Mouse (Mus musculus) Patski (cell line): ENCODE data around the gene Prr36. TPM values are rescaled to one million over a fixed set of nuclear protein-coding genes. Genes with fewer than 3 reads are reported as not detected.

Experiments used
- ATAC-seq: fragments of 100-300 bp; one replicate; pipeline ENCODE4 v1.8.0; 2021
- CTCF ChIA-PET: fragments of 350-600 bp; sonication (Branson Sonifier 250); formaldehyde crosslinking; loops from one replicate; lab custom pipeline; 2022; ENCODE audit warnings: inconsistent platforms; lab: Charles Lee
- POLR2A ChIA-PET: fragments of 350-600 bp; sonication (Branson Sonifier 250); formaldehyde crosslinking; loops from one replicate; lab custom pipeline; 2022; ENCODE audit warnings: antibody characterized with exemption, inconsistent platforms; lab: Charles Lee
- DNase-seq: peaks from one replicate; pipeline ENCODE4 v3.0.0-alpha.2; 2011; ENCODE audit warnings: low read depth, low spot score
- H3K27me3 ChIP-seq: fragments of 371-371 bp; one replicate; pipeline ENCODE4 v1.5.1; 2021
- CTCF ChIP-seq: fragments of 100-300 bp; IDR thresholded peaks from one replicate; pipeline ENCODE4 v1.5.1; 2021
- in situ Hi-C: fragments of 300-500 bp; cut with MboI; formaldehyde crosslinking; loops from 3 replicates; pipeline ENCODE4 v1.11.1; 2018; ENCODE audit warnings: low pct_unique_long_range_greater_than_20kb, mixed read lengths
- polyA plus RNA-seq: library from polyadenylated mRNA; unstranded; gene quantifications from one replicate; pipeline ENCODE4 v1.2.3, GENCODE M21; 2021

The Prr36 gene
- polyA plus RNA-seq, 1 experiment from 2014 or later = 0.12 TPM

- DNase-seq = no peak
- no peak for TF ChIP-seq CTCF
- in situ Hi-C loops = no loop called here
- peaks cover 17% of the 10 kb centered on the region for H3K27me3 ChIP-seq
- ChIA-PET CTCF (no interaction called here), POLR2A (no interaction called here)
- ATAC-seq = no peak
Observed at GRCm38 (mm10) chr8:4219617-4220016, 2.4 kb upstream of the Prr36 start.

- ChIA-PET CTCF (interaction anchor here (1.3 to 2.6 kb wide), 2 partner anchors 11 to 14 kb away, joined by 4 to 7 read pairs; partner anchors contain the start of gene Lrrc8e), POLR2A (no interaction called here)
- in situ Hi-C loops = no loop called here
- TF ChIP-seq CTCF = no peak
- H3K27me3 ChIP-seq = peaks cover 7% of the 10 kb centered on the region
- DNase-seq (no peak), ATAC-seq (no peak)
Observed at GRCm38 (mm10) chr8:4216296-4216695, 963 bp downstream of the Prr36 start.

GRCm38 (mm10) chr8:4214006-4214980 lies 3.0 kb downstream of the Prr36 start:
- in situ Hi-C loops = no loop called here
- CTCF ChIA-PET = interaction anchor here (0.7 to 2.6 kb wide), 3 partner anchors 13 to 21 kb away, joined by 3 to 7 read pairs (median 3); partner anchors contain the start of gene Lrrc8e
- H3K27me3 ChIP-seq = peaks cover 7% of the 10 kb centered on the region
- POLR2A ChIA-PET = interaction anchor here (1.0 kb wide), 1 partner anchor 304 kb away, joined by 8 read pairs; no protein-coding TSS in a partner anchor
- DNase-seq = no peak
- ATAC-seq = no peak
- TF ChIP-seq CTCF = no peak

GRCm38 (mm10) chr8:4213210-4214005 lies 3.9 kb downstream of the Prr36 start:
- no peak for DNase-seq
- in situ Hi-C loops = no loop called here
- ChIA-PET CTCF (interaction anchor here (1.0 to 1.7 kb wide), 2 partner anchors 20 to 31 kb away, joined by 3 to 5 read pairs; no protein-coding TSS in a partner anchor), POLR2A (no interaction called here)
- no peak for ATAC-seq
- no peak for TF ChIP-seq CTCF
- H3K27me3 ChIP-seq = peaks cover 7% of the 10 kb centered on the region

GRCm38 (mm10) chr8:4212809-4213209 lies 4.5 kb downstream of the Prr36 start:
- no peak for DNase-seq
- CTCF ChIA-PET = interaction anchor here (1.0 to 1.7 kb wide), 2 partner anchors 19 to 32 kb away, joined by 3 to 5 read pairs; no protein-coding TSS in a partner anchor
- peaks cover 7% of the 10 kb centered on the region for H3K27me3 ChIP-seq
- in situ Hi-C loops = no loop called here
- peak; percentile 23 for ATAC-seq
- no peak for TF ChIP-seq CTCF
- POLR2A ChIA-PET = no interaction called here

GRCm38 (mm10) chr8:4211097-4211496 lies 6.2 kb downstream of the Prr36 start:
- ChIA-PET CTCF (no interaction called here), POLR2A (no interaction called here)
- no peaks in the 10 kb centered on the region for H3K27me3 ChIP-seq
- no peak for DNase-seq
- TF ChIP-seq CTCF = no peak
- in situ Hi-C loops = no loop called here
- ATAC-seq = no peak

- in situ Hi-C loops = no loop called here
- ChIA-PET POLR2A (no interaction called here), CTCF (no interaction called here)
- no peaks in the 10 kb centered on the region for H3K27me3 ChIP-seq
- ATAC-seq (no peak), DNase-seq (no peak)
- no peak for TF ChIP-seq CTCF
Observed at GRCm38 (mm10) chr8:4207016-4207350, 10.3 kb downstream of the Prr36 start.

- POLR2A ChIA-PET = no interaction called here
Observed at GRCm38 (mm10) chr8:4206182-4207015, 10.9 kb downstream of the Prr36 start.

GRCm38 (mm10) chr8:4205246-4206123 lies 11.8 kb downstream of the Prr36 start:
- H3K27me3 ChIP-seq = no peaks in the 10 kb centered on the region
- TF ChIP-seq CTCF = no peak
- POLR2A ChIA-PET = interaction anchor here (0.8 kb wide), 1 partner anchor 13 kb away, joined by 9 read pairs; no protein-coding TSS in a partner anchor
- ATAC-seq (no peak), DNase-seq (no peak)
- CTCF ChIA-PET = interaction anchor here (1.2 to 1.9 kb wide), 2 partner anchors 10 to 12 kb away, joined by 3 to 6 read pairs; no protein-coding TSS in a partner anchor
- in situ Hi-C loops = no loop called here

More at GRCm38 (mm10) chr8:4206182-4207015, 10.9 kb downstream of the Prr36 start:
- no peaks in the 10 kb centered on the region for H3K27me3 ChIP-seq
- CTCF ChIA-PET = interaction anchor here (1.2 to 1.9 kb wide), 2 partner anchors 11 to 13 kb away, joined by 3 to 6 read pairs; no protein-coding TSS in a partner anchor
- no peak for TF ChIP-seq CTCF
- ATAC-seq (no peak), DNase-seq (no peak)
- in situ Hi-C loops = no loop called here
